Mouse (Mus musculus) testis, adult 2 months (tissue): Measurements from ENCODE around the gene Rtp1. TPM values are rescaled to one million over a fixed set of nuclear protein-coding genes. Genes with fewer than 3 reads are reported as not detected.

ENCODE experiments used
- H3K27ac ChIP-seq: fragments of 200-500 bp; 2 replicates; pipeline ENCODE4 v1.5.1; 2012; ENCODE audit warnings: low read depth, low read length; ENCODE audit not compliant: control insufficient read depth, insufficient read depth
- H3K27me3 ChIP-seq: fragments of 200-500 bp; 2 replicates; pipeline ENCODE4 v1.6.1; 2012; ENCODE audit warnings: mild to moderate bottlenecking, low read length, moderate library complexity; ENCODE audit not compliant: control insufficient read depth, insufficient read depth
- H3K36me3 ChIP-seq: fragments of 200-500 bp; 2 replicates; pipeline ENCODE4 v1.6.1; 2012; ENCODE audit warnings: mild to moderate bottlenecking, low read length; ENCODE audit not compliant: control insufficient read depth, insufficient read depth
- H3K4me1 ChIP-seq: fragments of 200-500 bp; 2 replicates; pipeline ENCODE4 v1.6.1; 2012; ENCODE audit warnings: low read length; ENCODE audit not compliant: control insufficient read depth, insufficient read depth
- H3K4me3 ChIP-seq: fragments of 200-500 bp; 2 replicates; pipeline ENCODE4 v1.5.1; 2012; ENCODE audit warnings: low read depth, mild to moderate bottlenecking, low read length, moderate library complexity, mixed read lengths; ENCODE audit not compliant: control insufficient read depth
- CTCF ChIP-seq: fragments of 200-500 bp; IDR thresholded peaks from 2 replicates; pipeline ENCODE4 v1.5.1; 2012; ENCODE audit warnings: low read depth, mild to moderate bottlenecking, inconsistent platforms, low read length, moderate library complexity; ENCODE audit not compliant: control insufficient read depth, insufficient read depth, insufficient replicate concordance
- POLR2A ChIP-seq: fragments of 200-500 bp; IDR thresholded peaks from 2 replicates; pipeline ENCODE4 v1.6.1; 2012; ENCODE audit warnings: low read depth, mild to moderate bottlenecking, inconsistent platforms, low read length, moderate library complexity; ENCODE audit not compliant: control insufficient read depth
- polyA plus RNA-seq: library from polyadenylated mRNA; depleted of rRNA; stranded (reverse); fragments of >200 nt; gene quantifications from 2 replicates; pipeline ENCODE4 v1.2.3, GENCODE M21; 2012

Gene Rtp1
- polyA plus RNA-seq, 1 experiment = 0.41 TPM

GRCm38 (mm10) chr16:23412930-23413329 lies 16.0 kb upstream of the Rtp1 start:
- Histone ChIP-seq H3K4me3 (no peak overlapping the region), H3K27ac (no peak overlapping the region), H3K4me1 (peaks cover 3% of the 10 kb centered on the region), H3K27me3 (no peaks in the 10 kb centered on the region), H3K36me3 (no peaks in the 10 kb centered on the region)
- no peak for TF ChIP-seq CTCF
- TF ChIP-seq POLR2A = no peak

DNA sequence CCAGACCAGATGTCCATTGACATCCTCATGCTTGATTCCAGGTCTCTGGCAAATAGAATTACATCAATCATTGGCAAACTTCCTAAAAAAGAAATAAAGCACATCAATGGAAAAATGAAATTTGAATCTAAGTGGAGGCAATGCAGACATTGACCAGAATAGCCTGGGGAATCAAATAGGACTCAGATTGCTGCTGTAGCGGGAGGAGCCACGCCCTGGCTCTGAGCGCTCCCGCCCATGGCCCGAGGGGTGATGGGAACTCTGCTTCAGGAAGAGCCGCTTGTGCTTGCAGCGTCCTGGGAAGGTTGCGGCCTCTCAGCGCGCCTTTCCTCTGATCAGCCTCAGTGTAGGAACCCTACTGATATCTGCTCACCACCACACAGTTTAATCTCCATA lies 12.7 kb upstream of the Rtp1 start:
- TF ChIP-seq CTCF = no peak
- TF ChIP-seq POLR2A = no peak
- Histone ChIP-seq H3K4me3 (no peak overlapping the region; the same call in 1 of the 2 replicates), H3K4me1 (peaks cover 3% of the 10 kb centered on the region), H3K36me3 (no peaks in the 10 kb centered on the region), H3K27ac (no peak overlapping the region), H3K27me3 (no peaks in the 10 kb centered on the region)

GRCm38 (mm10) chr16:23416657-23417293 lies 12.2 kb upstream of the Rtp1 start:
- no peak overlapping the region for H3K4me3 ChIP-seq
- peaks cover 3% of the 10 kb centered on the region for H3K4me1 ChIP-seq
- no peak for TF ChIP-seq POLR2A
- no peak overlapping the region for H3K27ac ChIP-seq
- H3K36me3 ChIP-seq = no peaks in the 10 kb centered on the region
- no peaks in the 10 kb centered on the region for H3K27me3 ChIP-seq

GRCm38 (mm10) chr16:23417456-23418240 lies 11.3 kb upstream of the Rtp1 start:
- Histone ChIP-seq H3K36me3 (no peaks in the 10 kb centered on the region), H3K4me1 (peaks cover 3% of the 10 kb centered on the region), H3K27me3 (no peaks in the 10 kb centered on the region), H3K4me3 (no peak overlapping the region), H3K27ac (no peak overlapping the region)
- TF ChIP-seq CTCF = no peak
- TF ChIP-seq POLR2A = no peak

GRCm38 (mm10) chr16:23419565-23420085 lies 9.3 kb upstream of the Rtp1 start:
- Histone ChIP-seq H3K27me3 (no peaks in the 10 kb centered on the region), H3K4me3 (no peak overlapping the region), H3K27ac (no peak overlapping the region), H3K36me3 (no peaks in the 10 kb centered on the region), H3K4me1 (peaks cover 3% of the 10 kb centered on the region)
- TF ChIP-seq POLR2A (no peak), CTCF (no peak)

DNA sequence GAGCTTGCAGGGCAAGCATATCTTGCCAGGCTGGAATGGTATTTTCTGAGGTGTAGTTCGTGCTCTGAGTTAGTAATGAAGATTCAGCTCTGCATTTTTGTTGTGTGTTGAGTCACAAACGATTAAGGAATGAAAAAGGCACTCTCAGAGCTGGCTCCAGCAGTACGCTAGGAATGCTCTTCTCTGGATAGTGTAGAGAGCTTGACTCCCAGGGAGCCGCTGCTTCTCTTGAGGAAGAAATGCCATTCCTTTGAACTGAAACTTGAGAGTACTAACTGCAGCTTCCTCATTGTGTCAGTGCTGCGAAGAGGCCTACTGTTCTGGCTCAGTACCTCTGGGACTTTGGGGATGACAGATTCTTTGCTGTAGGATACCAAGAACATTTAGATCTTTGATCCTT lies 5.1 kb upstream of the Rtp1 start:
- Histone ChIP-seq H3K4me1 (no peaks in the 10 kb centered on the region), H3K27me3 (no peaks in the 10 kb centered on the region), H3K4me3 (no peak overlapping the region), H3K27ac (no peak overlapping the region), H3K36me3 (no peaks in the 10 kb centered on the region)
- TF ChIP-seq POLR2A (no peak), CTCF (no peak)

- no peaks in the 10 kb centered on the region for H3K36me3 ChIP-seq
- no peak overlapping the region for H3K4me3 ChIP-seq
- H3K4me1 ChIP-seq = peaks cover 5% of the 10 kb centered on the region
- H3K27ac ChIP-seq = no peak overlapping the region
- H3K27me3 ChIP-seq = no peaks in the 10 kb centered on the region
- TF ChIP-seq POLR2A (no peak), CTCF (no peak)
Measured at GRCm38 (mm10) chr16:23427701-23428100, 1.2 kb upstream of the Rtp1 start.
